In the genomic region with DNA sequence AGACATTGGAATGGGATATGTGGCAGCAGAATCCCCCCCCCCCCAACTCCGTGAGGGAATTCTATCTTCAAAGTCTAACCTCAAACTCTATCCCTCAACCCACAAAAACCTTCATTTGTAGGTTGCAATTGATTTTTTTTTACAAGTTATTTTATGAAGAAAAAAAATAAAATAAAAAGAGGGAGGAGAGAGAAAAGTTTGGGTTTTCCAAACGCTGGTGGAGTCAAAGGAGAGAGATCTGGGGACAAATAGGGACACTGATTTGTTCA, we compare ENCODE assay signal across 11 mouse cellular contexts. TPM values are rescaled to one million over a fixed set of nuclear protein-coding genes. Genes with fewer than 3 reads are reported as not detected.
A peak's percentile ranks its signal among the peaks of the same experiment; 100 is the strongest.
DNase-seq lines count a peak whose midpoint lies in the region; ATAC-seq lines count a peak whose summit lies in the region.
"Had no signal": no experiment of that assay in that cellular context is flagged by ENCODE, and none has a peak within 500 bp of the region (broad histone marks: within the 10 kb centered on the region; RNA-seq: fewer than 3 reads in every experiment).

No protein-coding gene starts in this region.

- peak overlapping the region; percentile 85 for H3K4me2 ChIP-seq in heart, embryonic 11.5 days
- H3K4me2 ChIP-seq in neural tube, embryonic 11.5 days (ENCODE audit: low read depth) = peak overlapping the region; percentile 84

- ATAC-seq in heart, embryonic 11.5 days (replicated peaks; ENCODE audit: insufficient number of reproducible peaks, low FRiP score, low TSS enrichment) = no peak
- ATAC-seq in neural tube, embryonic 11.5 days (ENCODE audit: insufficient read depth, low FRiP score, low TSS enrichment) = no peak

- H3K9ac ChIP-seq in heart, embryonic 11.5 days (ENCODE audit: low read depth, low read length) = no peak overlapping the region
- H3K9ac ChIP-seq in neural tube, embryonic 11.5 days (ENCODE audit: low read length) = peak overlapping the region; percentile 95

- H3K9me3 ChIP-seq in heart, embryonic 11.5 days (replicated peaks; ENCODE audit: control insufficient read depth, low read length) = no peaks in the 10 kb centered on the region
- H3K9me3 ChIP-seq in neural tube, embryonic 11.5 days (ENCODE audit: control insufficient read depth, low read length) = no peaks in the 10 kb centered on the region
- H3K9me3 ChIP-seq in midbrain, embryonic 10.5 days (replicated peaks) = no peaks in the 10 kb centered on the region

- H3K4me3 ChIP-seq in heart, embryonic 11.5 days (ENCODE audit: low read depth, low read length) = peak overlapping the region; percentile 60; the same call in 1 of the 2 replicates
- peak overlapping the region; percentile 55 for H3K4me3 ChIP-seq in neural tube, embryonic 11.5 days (ENCODE audit: low read depth, low read length)
- H3K4me3 ChIP-seq in midbrain, embryonic 10.5 days = peak overlapping the region; percentile 75
- H3K4me3 ChIP-seq: erythroblast, embryonic 14.5 days had no signal

- H3K36me3 ChIP-seq in heart, embryonic 11.5 days (ENCODE audit: control insufficient read depth, insufficient read depth, low read length) = no peaks in the 10 kb centered on the region
- H3K36me3 ChIP-seq in neural tube, embryonic 11.5 days (ENCODE audit: control insufficient read depth, insufficient read depth, low read length) = no peaks in the 10 kb centered on the region
- no peaks in the 10 kb centered on the region for H3K36me3 ChIP-seq in midbrain, embryonic 10.5 days

- WGBS in heart, embryonic 11.5 days (ENCODE audit: insufficient replicate concordance) = 1% methylated on average over 2 of the region's 2 CpGs
- 0% methylated on average over 2 of the region's 2 CpGs for WGBS in neural tube, embryonic 11.5 days
- 0% methylated on average over 2 of the region's 2 CpGs for WGBS in midbrain, embryonic 10.5 days

- DNase-seq in heart, adult 18-20 months = no peak
- DNase-seq in neural tube, embryonic 11.5 days (ENCODE audit: low spot score) = no peak
- no peak for DNase-seq in neural tube, embryonic 10.5 days (ENCODE audit: extremely low spot score, low spot score)
- no peak for DNase-seq in midbrain, embryonic 10.5 days (ENCODE audit: low spot score)
- no peak for DNase-seq in urinary bladder, adult 2 months (ENCODE audit: low spot score)
- DNase-seq in left cerebral cortex, postnatal 14 days (ENCODE audit: low spot score in 2 of 2) = no peak
- DNase-seq in adrenal gland, adult 2 months = no peak

- H3K27me3 ChIP-seq in heart, embryonic 11.5 days (ENCODE audit: control insufficient read depth, insufficient read depth, low read length) = peaks cover 95% of the 10 kb centered on the region
- H3K27me3 ChIP-seq in neural tube, embryonic 11.5 days (ENCODE audit: control insufficient read depth, insufficient read depth, low read length) = peaks cover 86% of the 10 kb centered on the region
- H3K27me3 ChIP-seq in midbrain, embryonic 10.5 days (ENCODE audit: low read depth, poor library complexity, severe bottlenecking) = peaks cover 100% of the 10 kb centered on the region

- H3K27ac ChIP-seq in heart, embryonic 11.5 days (ENCODE audit: low read depth, low read length) = no peak overlapping the region
- peak overlapping the region; percentile 93 for H3K27ac ChIP-seq in neural tube, embryonic 11.5 days (ENCODE audit: low read depth, low read length)
- H3K27ac ChIP-seq in midbrain, embryonic 10.5 days (replicated peaks) = peak overlapping the region; percentile 98

- intact Hi-C loops in left cerebral cortex, postnatal 14 days (cut with DNase I) = no loop called here

- peaks cover 4% of the 10 kb centered on the region; the same call in 1 of the 2 replicates for H3K4me1 ChIP-seq in heart, embryonic 11.5 days (ENCODE audit: control insufficient read depth, insufficient read depth, low read length)
- peaks cover 8% of the 10 kb centered on the region; the same call in 1 of the 2 replicates for H3K4me1 ChIP-seq in neural tube, embryonic 11.5 days (ENCODE audit: control insufficient read depth, insufficient read depth, low read length)
- peaks cover 90% of the 10 kb centered on the region for H3K4me1 ChIP-seq in midbrain, embryonic 10.5 days

RNA-seq across cellular contexts. Expression of gene Zic1, which starts 16.4 kb away (rescaled TPM):
- 0.07 TPM in 1 of 2 replicates, not detected in the other for polyA plus RNA-seq in heart, embryonic 11.5 days (2014; fragmentation: Nextera tagmentation; extraction: Ambion mirVana)
- not detected for total RNA-seq in heart, adult 18-20 months (2021)
- 17.3 and 17.9 TPM in 2 replicates for polyA plus RNA-seq in neural tube, embryonic 11.5 days (2014; fragmentation: Nextera tagmentation; extraction: Ambion mirVana)
- polyA plus RNA-seq in midbrain, embryonic 10.5 days (2016; fragmentation: Nextera tagmentation; extraction: Ambion mirVana) = 6.5 and 6.6 TPM in 2 replicates
- 0.03 and 0.08 TPM in 2 replicates for polyA plus RNA-seq in urinary bladder, adult 2 months (2012; rRNA removed)
- 10 to 100 TPM; 12.4 to 13.8 TPM for total RNA-seq in left cerebral cortex, postnatal 14 days (2021)
- not detected for total RNA-seq in adrenal gland, adult 2 months (2021)
- polyA plus RNA-seq in adrenal gland, adult 2 months (2012; rRNA removed) = 0.08 TPM in 1 of 2 replicates, not detected in the other
- polyA plus RNA-seq: erythroblast, embryonic 14.5 days; intestine, embryonic 14.5 days; Patski had no signal

RNA-seq across cellular contexts. Expression of gene Zic4, which starts 19.8 kb away (rescaled TPM):
- 0.23 TPM in 1 of 2 replicates, not detected in the other for polyA plus RNA-seq in heart, embryonic 11.5 days (2014; fragmentation: Nextera tagmentation; extraction: Ambion mirVana)
- total RNA-seq in heart, adult 18-20 months (2021) = not detected
- 52.2 and 58.1 TPM in 2 replicates for polyA plus RNA-seq in neural tube, embryonic 11.5 days (2014; fragmentation: Nextera tagmentation; extraction: Ambion mirVana)
- 25.1 and 33.5 TPM in 2 replicates for polyA plus RNA-seq in midbrain, embryonic 10.5 days (2016; fragmentation: Nextera tagmentation; extraction: Ambion mirVana)
- 0.01 TPM in 1 of 2 replicates, not detected in the other for polyA plus RNA-seq in urinary bladder, adult 2 months (2012; rRNA removed)
- total RNA-seq in left cerebral cortex, postnatal 14 days (2021) = 1 to 10 TPM; 4.1 to 5.2 TPM
- not detected for total RNA-seq in adrenal gland, adult 2 months (2021)
- polyA plus RNA-seq in adrenal gland, adult 2 months (2012; rRNA removed) = not detected in 2 replicates
- polyA plus RNA-seq: intestine, embryonic 14.5 days; Patski had no signal

Comparison
In these comparisons a context has a peak if more than half of its experiments do, and no peak if none do; other contexts are left out.
1. RNA of gene Zic4, which starts 19.8 kb away (polyA plus RNA-seq): 52.2 to 58.1 TPM in neural tube, embryonic 11.5 days and 25.1 to 33.5 TPM in midbrain, embryonic 10.5 days; 0.23 TPM in heart, embryonic 11.5 days, 0.01 TPM in urinary bladder, adult 2 months and not detected in adrenal gland, adult 2 months; every median in the first group is over 10 times any median in the second.
2. Peak in every context shown above with its lines, with median percentiles within 50 percentile points of each other: H3K4me3 ChIP-seq.